Mouse (Mus musculus): ENCODE data around the gene Stx1a.

GRCm38 (mm10) chr5:135075655-135076054 is 52.4 kb downstream of the Stx1a start:
- TF ChIP-seq CTCF (conservative IDR thresholded peaks at IDR 0.05; ENCODE audit: low read length), result no peak; the same call in 1 of the 2 replicates
- TF ChIP-seq POU5F1 (IDR thresholded peaks at IDR 0.05; ENCODE audit: borderline replicate concordance, low read length), result no peak
- no peak for TF ChIP-seq NANOG (IDR thresholded peaks at IDR 0.05; ENCODE audit: borderline replicate concordance, low read length)
